Mouse (Mus musculus) bone marrow macrophage, adult 2 months (primary cell): ENCODE measurements around the gene Ccdc61. TPM values are rescaled to one million over a fixed set of nuclear protein-coding genes. Genes with fewer than 3 reads are reported as not detected.

Experiments used
- H3K27ac ChIP-seq: 2 replicates; pipeline ENCODE4 v1.5.1; 2012; ENCODE audit warnings: low read depth, low read length; ENCODE audit not compliant: insufficient read depth
- H3K4me1 ChIP-seq: 2 replicates; pipeline ENCODE4 v1.6.1; 2012; ENCODE audit warnings: low read length; ENCODE audit not compliant: control insufficient read depth, insufficient read depth
- H3K4me3 ChIP-seq: 2 replicates; pipeline ENCODE4 v1.5.1; 2012; ENCODE audit warnings: mild to moderate bottlenecking, low read length, moderate library complexity; ENCODE audit not compliant: insufficient read depth
- CTCF ChIP-seq: IDR thresholded peaks from 2 replicates; pipeline ENCODE4 v1.5.1; 2012; ENCODE audit warnings: low read depth, mild to moderate bottlenecking, low read length, moderate library complexity
- POLR2A ChIP-seq: IDR thresholded peaks from 2 replicates; pipeline ENCODE4 v1.6.1; 2012; ENCODE audit warnings: mild to moderate bottlenecking, low read depth, low read length, borderline replicate concordance
- polyA plus RNA-seq: library from polyadenylated mRNA; stranded (reverse); fragments of >200 nt; gene quantifications from 2 replicates; pipeline ENCODE4 v1.2.4, GENCODE M21; 2012; ENCODE audit not compliant: missing spikeins, insufficient read depth, insufficient read length

Gene Ccdc61
- 18.1 and 21.2 TPM in 2 replicates for polyA plus RNA-seq

DNA sequence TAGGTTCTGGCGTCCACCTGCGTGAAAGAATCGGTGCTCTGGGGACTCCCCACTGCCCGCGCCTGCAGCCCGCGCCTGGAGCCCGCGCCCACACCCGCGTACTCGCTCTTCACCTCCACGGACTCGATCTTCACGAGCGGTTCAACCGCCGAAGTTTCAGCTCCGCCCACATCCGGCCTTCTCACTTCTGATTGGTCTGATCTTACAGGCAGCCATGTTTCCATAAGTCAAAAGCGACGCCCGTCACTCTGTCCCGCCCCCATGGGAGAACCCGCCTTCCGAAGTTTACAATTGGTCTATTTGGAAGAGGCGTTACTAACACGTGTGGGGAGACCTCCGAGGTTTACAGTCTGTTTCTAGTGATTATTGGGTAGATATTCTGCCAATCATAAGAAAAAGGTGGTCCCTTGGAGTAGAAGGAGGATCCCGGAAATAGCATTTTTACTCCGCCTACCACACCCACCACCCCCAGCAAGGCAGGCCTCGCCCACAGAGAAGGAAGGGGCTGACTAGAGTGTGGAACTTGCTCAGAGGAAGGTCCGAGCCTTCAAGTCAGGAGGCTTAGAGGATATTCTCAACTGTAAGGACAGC, at the start of gene Ccdc61:
TSS of gene Ccdc61 (minus strand) at position 175 of the 591 bp plus-strand sequence.
- Histone ChIP-seq H3K27ac (no peak within 1 kb of the TSS; the same call in 1 of the 2 replicates), H3K4me1 (peaks cover 14% of the 10 kb centered on the region; the same call in 1 of the 2 replicates), H3K4me3 (peak within 1 kb of the TSS; percentile 82)
- TF ChIP-seq POLR2A (no peak), CTCF (no peak)

DNA sequence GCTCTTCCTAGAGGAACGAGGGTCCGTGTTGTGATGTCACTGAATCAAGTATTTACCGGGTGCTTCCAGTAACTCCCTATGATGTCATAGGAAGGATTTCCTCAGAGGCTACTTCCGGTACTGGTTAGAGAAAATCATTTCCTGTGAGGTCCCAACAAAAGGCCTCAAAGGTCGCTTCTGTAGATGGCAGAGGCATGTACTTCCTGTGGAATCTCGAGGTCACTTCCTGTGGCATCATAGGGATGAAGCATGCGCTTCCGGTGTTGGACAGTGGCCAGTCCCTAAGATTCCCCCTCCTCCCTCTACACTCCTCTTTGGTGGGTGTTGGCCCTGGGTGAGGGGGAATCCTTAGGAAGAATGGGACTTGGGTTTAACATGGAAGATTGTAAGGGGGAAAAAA, 49.2 kb upstream of the Ccdc61 start:
- no peak overlapping the region for H3K4me3 ChIP-seq
- no peak overlapping the region for H3K27ac ChIP-seq
- H3K4me1 ChIP-seq, result peaks cover 18% of the 10 kb centered on the region
- TF ChIP-seq POLR2A, result no peak
- no peak for TF ChIP-seq CTCF

DNA sequence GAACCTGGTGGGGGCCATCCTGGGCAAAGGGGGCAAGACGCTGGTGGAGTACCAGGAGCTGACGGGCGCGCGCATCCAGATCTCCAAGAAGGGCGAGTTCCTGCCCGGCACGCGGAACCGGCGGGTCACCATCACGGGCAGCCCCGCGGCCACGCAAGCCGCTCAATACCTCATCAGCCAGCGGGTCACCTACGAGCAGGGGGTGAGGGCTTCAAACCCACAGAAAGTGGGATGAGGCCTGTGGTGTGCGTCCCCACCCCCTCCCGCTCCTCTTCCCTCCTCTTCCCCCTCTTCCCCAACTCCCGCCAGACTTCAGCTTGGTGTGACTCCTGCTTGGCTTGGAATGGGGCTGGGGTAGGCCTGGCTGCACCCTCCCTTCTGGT, 48.2 kb upstream of the Ccdc61 start:
- TF ChIP-seq POLR2A (no peak), CTCF (no peak)
- Histone ChIP-seq H3K4me1 (peaks cover 13% of the 10 kb centered on the region), H3K4me3 (peak overlapping the region; percentile 94), H3K27ac (no peak overlapping the region)

DNA sequence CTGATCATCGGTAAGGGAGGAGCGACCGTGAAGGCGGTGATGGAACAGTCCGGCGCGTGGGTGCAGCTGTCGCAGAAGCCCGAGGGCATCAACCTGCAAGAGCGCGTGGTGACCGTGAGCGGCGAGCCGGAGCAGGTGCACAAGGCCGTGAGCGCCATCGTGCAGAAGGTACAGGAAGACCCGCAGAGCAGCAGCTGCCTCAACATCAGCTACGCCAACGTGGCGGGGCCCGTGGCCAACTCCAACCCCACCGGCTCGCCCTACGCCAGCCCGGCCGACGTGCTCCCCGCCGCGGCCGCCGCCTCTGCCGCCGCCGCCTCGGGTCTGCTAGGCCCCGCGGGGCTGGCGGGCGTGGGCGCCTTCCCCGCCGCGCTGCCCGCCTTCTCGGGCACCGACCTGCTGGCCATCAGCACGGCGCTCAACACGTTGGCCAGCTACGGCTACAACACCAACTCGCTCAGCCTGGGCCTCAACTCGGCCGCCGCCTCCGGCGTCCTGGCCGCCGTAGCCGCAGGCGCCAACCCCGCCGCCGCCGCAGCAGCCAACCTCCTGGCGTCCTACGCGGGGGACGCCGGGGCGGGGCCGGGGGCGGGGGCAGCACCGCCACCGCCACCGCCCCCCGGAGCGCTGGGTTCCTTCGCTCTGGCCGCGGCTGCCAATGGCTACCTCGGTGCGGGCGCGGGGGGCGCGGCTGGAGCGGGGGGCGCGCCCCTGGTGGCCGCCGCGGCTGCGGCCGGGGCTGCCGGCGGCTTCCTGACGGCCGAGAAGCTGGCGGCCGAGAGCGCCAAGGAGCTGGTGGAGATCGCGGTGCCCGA, 47.6 kb upstream of the Ccdc61 start:
- TF ChIP-seq POLR2A (no peak), CTCF (no peak)
- Histone ChIP-seq H3K27ac (peak overlapping the region; percentile 65), H3K4me3 (peak overlapping the region; percentile 94), H3K4me1 (peaks cover 13% of the 10 kb centered on the region)

DNA sequence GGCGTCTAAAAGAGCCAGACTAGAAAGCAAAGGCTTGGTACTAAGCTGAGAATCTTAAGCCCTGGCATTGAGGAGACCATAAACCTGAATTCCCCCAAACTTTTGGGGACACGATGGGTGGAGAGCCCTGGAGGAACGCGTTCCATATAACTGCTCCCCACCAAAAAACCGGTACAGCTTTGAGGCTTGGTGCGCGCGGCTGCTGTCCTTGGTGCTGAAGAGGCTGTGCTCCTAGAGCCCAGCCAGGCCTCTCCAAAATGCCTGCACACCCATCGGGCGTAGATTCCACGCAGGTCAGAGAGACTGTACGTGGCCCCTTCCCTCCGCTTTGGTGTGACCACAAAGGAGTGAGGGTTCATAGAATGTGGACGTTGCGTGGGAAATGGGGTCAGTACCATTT, 41.2 kb upstream of the Ccdc61 start:
- Histone ChIP-seq H3K4me1 (no peaks in the 10 kb centered on the region), H3K27ac (no peak overlapping the region), H3K4me3 (no peak overlapping the region)
- TF ChIP-seq CTCF (no peak), POLR2A (no peak)

DNA sequence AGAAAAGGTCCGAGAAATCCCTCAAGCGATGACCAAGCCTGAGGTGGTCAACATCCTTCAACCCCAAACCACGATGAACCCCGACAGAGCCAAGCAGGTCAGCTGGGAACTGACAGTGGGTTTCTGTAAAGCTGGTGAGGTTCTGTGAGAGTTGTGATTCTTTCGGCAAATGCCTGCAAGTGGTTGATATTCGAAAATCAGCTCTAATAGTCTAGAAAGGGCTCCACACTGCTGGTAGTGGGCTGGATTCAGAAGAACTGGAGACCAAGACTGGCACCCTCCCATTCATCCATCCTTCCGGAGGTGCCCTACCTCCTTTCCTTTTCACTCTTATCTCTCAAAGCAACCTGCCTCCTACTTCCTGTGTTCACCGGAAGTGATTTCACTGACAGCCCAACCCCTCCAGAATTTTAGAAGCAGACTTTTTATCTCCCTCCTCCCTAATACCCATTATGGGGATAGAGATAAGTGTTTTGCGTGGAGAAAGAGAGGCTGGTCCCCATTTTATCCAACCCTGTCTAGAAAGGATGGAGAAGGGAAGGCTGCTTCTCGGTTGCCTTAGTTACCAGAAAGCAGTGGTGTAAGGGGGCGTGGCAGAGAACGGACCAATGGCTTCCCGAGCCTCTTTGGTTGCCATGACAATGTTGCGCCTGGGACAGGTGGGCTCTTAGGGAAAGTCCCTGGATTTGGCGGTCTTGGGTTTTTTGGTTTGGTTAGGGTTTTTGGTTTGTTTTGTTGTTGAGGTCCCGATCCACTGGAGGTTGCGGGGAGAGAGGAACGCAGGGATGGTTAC, 40.5 kb upstream of the Ccdc61 start:
- no peak overlapping the region for H3K4me3 ChIP-seq
- H3K4me1 ChIP-seq, result no peaks in the 10 kb centered on the region
- TF ChIP-seq CTCF (no peak), POLR2A (no peak)

DNA sequence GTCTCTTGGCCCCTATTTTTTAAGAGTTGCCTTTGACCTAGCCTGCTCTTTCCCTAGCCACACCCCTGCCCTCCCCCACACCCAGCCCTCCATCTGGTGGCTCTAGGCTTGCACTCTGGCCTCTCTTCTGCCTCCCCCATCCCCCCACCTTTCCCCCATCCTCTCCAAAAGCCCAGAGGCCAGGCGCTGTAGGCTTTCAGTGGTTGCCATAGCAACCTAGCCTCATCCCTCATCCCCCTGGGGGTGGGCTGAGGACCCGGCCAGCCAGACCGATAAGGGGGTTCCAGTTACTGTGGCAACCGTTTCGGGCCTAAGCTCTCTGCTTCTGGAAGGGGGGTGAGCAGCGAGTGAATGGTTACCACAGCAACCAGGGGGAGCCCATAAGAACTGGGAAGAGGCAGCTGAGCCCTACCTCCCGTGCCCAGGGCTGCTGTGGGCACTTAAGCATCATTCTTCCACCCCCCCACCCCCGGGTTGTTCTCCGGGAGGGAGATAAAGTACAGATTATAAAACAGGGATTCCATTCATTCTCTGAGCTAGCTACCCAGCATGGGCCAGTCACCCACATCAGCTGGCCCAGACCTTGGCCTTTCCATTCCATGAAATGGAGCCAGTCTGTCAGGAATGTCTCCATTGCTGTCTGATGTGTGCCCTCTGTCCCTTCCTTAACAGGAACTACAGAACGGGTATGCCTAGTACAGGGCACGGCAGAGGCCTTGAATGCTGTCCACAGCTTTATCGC, 39.7 kb upstream of the Ccdc61 start:
- Histone ChIP-seq H3K27ac (no peak overlapping the region), H3K4me3 (no peak overlapping the region), H3K4me1 (no peaks in the 10 kb centered on the region)
- no peak for TF ChIP-seq POLR2A
- no peak for TF ChIP-seq CTCF

More for the DNA sequence above, 40.5 kb upstream of the Ccdc61 start:
- no peak overlapping the region for H3K27ac ChIP-seq

DNA sequence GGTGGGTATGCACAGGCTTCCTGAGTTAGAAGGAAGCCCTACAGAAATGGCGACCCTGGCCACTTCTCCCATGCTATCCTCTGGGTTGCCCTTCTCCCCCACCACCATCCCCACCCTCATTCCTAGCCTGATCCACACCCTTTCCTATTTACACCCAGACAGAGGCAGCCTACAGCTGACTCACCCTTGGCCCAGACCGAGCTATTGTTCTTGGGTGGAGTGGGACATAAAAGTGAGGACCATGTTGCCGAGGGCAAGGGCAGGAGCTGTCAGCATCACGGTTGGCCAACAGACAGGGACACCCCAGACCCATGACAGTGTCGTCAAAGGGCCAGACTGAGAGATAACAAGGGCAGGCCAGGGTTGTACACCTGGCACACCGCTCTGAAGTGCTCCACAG, 37.9 kb upstream of the Ccdc61 start:
- Histone ChIP-seq H3K4me1 (no peaks in the 10 kb centered on the region), H3K4me3 (no peak overlapping the region), H3K27ac (no peak overlapping the region)
- no peak for TF ChIP-seq POLR2A
- TF ChIP-seq CTCF, result no peak

DNA sequence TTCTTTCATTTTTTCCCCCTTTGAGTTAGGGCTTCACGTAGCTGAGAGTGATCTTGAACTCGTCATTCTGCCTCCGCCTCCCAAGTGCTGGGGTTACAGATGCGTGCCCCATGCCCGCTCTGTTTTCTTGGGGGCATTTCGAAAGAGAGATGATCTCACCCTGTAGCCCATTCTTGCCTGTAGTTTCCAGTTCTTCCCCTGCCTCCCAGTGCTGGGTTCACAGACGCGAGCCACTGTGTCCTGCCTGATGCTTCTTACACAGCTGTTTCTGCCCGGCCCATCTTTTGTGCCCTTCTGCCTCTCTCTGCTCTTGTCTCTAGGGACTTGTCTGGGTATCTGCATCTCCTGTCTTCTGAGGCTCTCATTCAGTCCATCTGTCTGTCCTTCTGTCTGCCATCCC, 32.6 kb upstream of the Ccdc61 start:
- Histone ChIP-seq H3K4me1 (no peaks in the 10 kb centered on the region), H3K4me3 (no peak overlapping the region), H3K27ac (no peak overlapping the region)
- TF ChIP-seq CTCF, result no peak
- TF ChIP-seq POLR2A, result no peak

DNA sequence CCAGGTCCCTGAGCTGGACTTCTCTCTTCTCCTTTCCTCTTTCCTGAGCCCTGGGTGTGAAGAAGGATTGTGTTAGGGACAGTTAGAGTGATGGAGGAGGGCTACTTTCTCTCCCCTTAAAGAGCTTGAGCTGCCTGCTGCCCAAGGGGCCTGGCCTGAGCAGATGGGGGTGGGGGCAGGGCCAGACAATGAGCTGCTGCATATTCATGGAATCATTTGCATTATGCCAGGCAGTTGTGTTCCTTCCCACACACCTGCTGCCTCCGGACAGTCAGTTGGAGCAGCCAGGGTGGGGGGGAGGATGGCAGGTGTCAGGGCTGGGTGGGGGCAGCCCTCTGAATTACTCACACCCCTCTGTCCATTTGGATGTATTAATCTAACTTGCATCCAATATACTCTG, 32.2 kb upstream of the Ccdc61 start:
- Histone ChIP-seq H3K4me1 (no peaks in the 10 kb centered on the region), H3K27ac (no peak overlapping the region)
- TF ChIP-seq POLR2A (no peak), CTCF (no peak)

More for the DNA sequence above, 32.2 kb upstream of the Ccdc61 start:
- no peak overlapping the region for H3K4me3 ChIP-seq
